Mouse (Mus musculus): ENCODE measurements around the gene Frmd5.
"Not testable (repeated sequence)": the region's sequence is repeated elsewhere in the genome, so short reads cannot be mapped to it uniquely, and the experiment has no call there.

Frmd5 gene

GRCm38 (mm10) chr2:121806959-121807653, at the start of gene Frmd5:
Frmd5 (minus strand) TSS chr2:121807087.
- DNase-seq (ENCODE audit: low spot score in 2 of 2): peak; percentile 88 to 97

GRCm38 (mm10) chr2:121853974-121854373, 47.1 kb upstream of the Frmd5 start:
- no peak for DNase-seq (ENCODE audit: low spot score in 2 of 2)

- DNase-seq (ENCODE audit: low spot score in 2 of 2): no peak
These were observed 45.2 kb upstream of the Frmd5 start for GRCm38 (mm10) chr2:121852045-121852444.

- no peak for DNase-seq (ENCODE audit: low spot score in 2 of 2)
These were observed 39.2 kb upstream of the Frmd5 start for GRCm38 (mm10) chr2:121846050-121846449.

- DNase-seq (ENCODE audit: low spot score in 2 of 2): no peak
These were observed 35.4 kb upstream of the Frmd5 start for GRCm38 (mm10) chr2:121842249-121842648.

GRCm38 (mm10) chr2:121841453-121841852, 34.6 kb upstream of the Frmd5 start:
- no peak for DNase-seq (ENCODE audit: low spot score in 2 of 2)

GRCm38 (mm10) chr2:121834926-121835325, 28.0 kb upstream of the Frmd5 start:
- DNase-seq (ENCODE audit: low spot score in 2 of 2): peak in 1 of 2 experiments; percentile 14

- DNase-seq (ENCODE audit: low spot score in 2 of 2): peak in 1 of 2 experiments; percentile 60
These were observed 25.6 kb upstream of the Frmd5 start for GRCm38 (mm10) chr2:121832484-121832894.

- DNase-seq (ENCODE audit: low spot score in 2 of 2): no peak
These were observed 21.5 kb upstream of the Frmd5 start for GRCm38 (mm10) chr2:121828411-121828810.

- no peak for DNase-seq (ENCODE audit: low spot score in 2 of 2)
These were observed 19.3 kb upstream of the Frmd5 start for GRCm38 (mm10) chr2:121826189-121826588.

GRCm38 (mm10) chr2:121824653-121825052, 17.8 kb upstream of the Frmd5 start:
- DNase-seq (ENCODE audit: low spot score in 2 of 2): no peak

GRCm38 (mm10) chr2:121821787-121822186, 14.9 kb upstream of the Frmd5 start:
- no peak for DNase-seq (ENCODE audit: low spot score in 2 of 2)

- DNase-seq (ENCODE audit: low spot score in 2 of 2): not testable (repeated sequence)
These were observed 4.0 kb upstream of the Frmd5 start for GRCm38 (mm10) chr2:121810876-121811275.

GRCm38 (mm10) chr2:121809126-121809525, 2.2 kb upstream of the Frmd5 start:
- no peak for DNase-seq (ENCODE audit: low spot score in 2 of 2)

GRCm38 (mm10) chr2:121806171-121806943, 530 bp downstream of the Frmd5 start:
- peak in 1 of 2 experiments; percentile 34 for DNase-seq (ENCODE audit: low spot score in 2 of 2)

- DNase-seq (ENCODE audit: low spot score in 2 of 2): no peak
These were observed 7.8 kb downstream of the Frmd5 start for GRCm38 (mm10) chr2:121799051-121799450.

- DNase-seq (ENCODE audit: low spot score in 2 of 2): no peak
These were observed 10.9 kb downstream of the Frmd5 start for GRCm38 (mm10) chr2:121795995-121796394.

GRCm38 (mm10) chr2:121789777-121790176, 17.1 kb downstream of the Frmd5 start:
- no peak for DNase-seq (ENCODE audit: low spot score in 2 of 2)

- DNase-seq (ENCODE audit: low spot score in 2 of 2): no peak
These were observed 18.5 kb downstream of the Frmd5 start for GRCm38 (mm10) chr2:121788415-121788814.

- no peak for DNase-seq (ENCODE audit: low spot score in 2 of 2)
These were observed 19.1 kb downstream of the Frmd5 start for GRCm38 (mm10) chr2:121787767-121788166.

GRCm38 (mm10) chr2:121787271-121787670, 19.6 kb downstream of the Frmd5 start:
- DNase-seq (ENCODE audit: low spot score in 2 of 2): no peak

- DNase-seq (ENCODE audit: low spot score in 2 of 2): no peak
These were observed 30.7 kb downstream of the Frmd5 start for GRCm38 (mm10) chr2:121776219-121776618.

- DNase-seq (ENCODE audit: low spot score in 2 of 2): no peak
These were observed 42.0 kb downstream of the Frmd5 start for GRCm38 (mm10) chr2:121764851-121765250.
